Mouse (Mus musculus): ENCODE data around the gene Mmel1. TPM values are rescaled to one million over a fixed set of nuclear protein-coding genes. Genes with fewer than 3 reads are reported as not detected.

Gene Mmel1
- polyA plus RNA-seq, 1 experiment from 2014 or later: 0.35 TPM

DNA sequence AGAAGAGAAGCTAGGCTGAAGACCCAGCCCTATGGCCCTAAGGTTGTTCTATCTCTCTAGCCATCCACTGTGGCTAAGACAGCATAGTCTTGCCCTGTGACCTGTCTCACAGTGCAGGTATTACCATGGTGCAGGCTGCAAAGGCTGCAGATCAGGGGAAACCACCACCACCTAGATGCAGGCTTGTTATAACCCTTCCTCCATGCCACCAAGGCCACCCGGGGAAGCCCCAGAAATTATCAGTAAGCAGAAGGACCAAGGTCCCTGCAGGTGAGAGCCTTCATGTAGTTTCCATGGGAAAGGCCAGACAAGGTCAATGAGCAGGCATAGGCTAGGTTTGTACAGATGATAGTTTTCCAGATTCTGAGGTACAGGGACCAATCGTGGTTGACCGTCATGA is 44.5 kb downstream of the Mmel1 start:
- H3K4me2 ChIP-seq (ENCODE audit: low read depth, low read length): no peak overlapping the region
- H3K9me3 ChIP-seq (ENCODE audit: control insufficient read depth, low read length): no peaks in the 10 kb centered on the region
- WGBS: 92% methylated on average over 3 of the region's 3 CpGs
- H3K9ac ChIP-seq (ENCODE audit: low read length): no peak overlapping the region
- H3K27me3 ChIP-seq (ENCODE audit: control insufficient read depth, insufficient read depth, low read depth, low read length): no peaks in the 10 kb centered on the region
- no peak overlapping the region for H3K27ac ChIP-seq (ENCODE audit: low read length)
- H3K36me3 ChIP-seq (ENCODE audit: control insufficient read depth, insufficient read depth, low read length): no peaks in the 10 kb centered on the region
- no peak overlapping the region for H3K4me3 ChIP-seq (ENCODE audit: low read length)
- no peak for ATAC-seq (ENCODE audit: low read depth)
- peaks cover 10% of the 10 kb centered on the region for H3K4me1 ChIP-seq (replicated peaks; ENCODE audit: control insufficient read depth, insufficient read depth, low read length)

DNA sequence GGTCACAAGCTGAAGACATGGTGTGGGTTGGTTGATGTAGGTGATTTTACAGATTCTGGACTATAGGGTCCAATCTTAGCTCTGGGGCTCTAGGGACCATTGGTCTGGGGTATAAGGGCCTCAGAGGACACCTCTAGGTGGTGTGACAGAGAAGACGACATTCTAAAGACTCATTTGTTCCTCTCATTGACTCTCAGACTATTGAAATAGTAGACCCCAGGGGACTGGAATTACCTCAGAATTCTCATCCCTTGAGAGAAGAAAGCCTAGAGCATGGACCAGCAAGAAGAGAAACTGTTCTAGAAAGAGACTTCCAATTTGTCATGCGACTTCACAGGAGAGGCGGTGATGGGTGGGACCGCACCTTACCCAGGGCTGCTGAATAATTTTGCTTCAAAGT is 44.9 kb downstream of the Mmel1 start:
- Histone ChIP-seq H3K4me1 (replicated peaks; ENCODE audit: control insufficient read depth, insufficient read depth, low read length) (peaks cover 10% of the 10 kb centered on the region), H3K27ac (ENCODE audit: low read length) (no peak overlapping the region), H3K4me3 (ENCODE audit: low read length) (no peak overlapping the region), H3K9me3 (ENCODE audit: control insufficient read depth, low read length) (no peaks in the 10 kb centered on the region), H3K4me2 (ENCODE audit: low read depth, low read length) (no peak overlapping the region), H3K27me3 (ENCODE audit: control insufficient read depth, insufficient read depth, low read depth, low read length) (no peaks in the 10 kb centered on the region), H3K9ac (ENCODE audit: low read length) (no peak overlapping the region), H3K36me3 (ENCODE audit: control insufficient read depth, insufficient read depth, low read length) (no peaks in the 10 kb centered on the region)
- ATAC-seq (ENCODE audit: low read depth): no peak
- 94% methylated on average over 4 of the region's 4 CpGs for WGBS

DNA sequence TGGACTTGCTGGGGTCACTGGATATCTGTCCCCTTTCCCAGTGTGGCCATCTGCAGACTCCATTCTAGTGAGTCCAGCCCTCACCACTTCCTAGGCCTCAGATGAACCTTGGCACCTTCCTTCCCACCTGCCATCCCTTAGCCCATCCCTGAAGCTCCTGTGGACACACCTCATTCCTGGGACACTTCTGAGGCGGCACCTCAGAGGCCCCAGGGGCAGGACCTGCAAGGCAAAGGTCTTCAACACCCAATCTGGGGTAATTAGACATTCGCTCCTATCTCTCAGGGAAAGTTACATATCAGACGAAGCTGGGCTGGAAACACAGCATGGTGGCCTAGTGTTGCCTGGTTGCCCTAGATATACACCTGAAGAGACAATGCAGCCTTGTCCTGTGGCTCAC is 45.3 kb downstream of the Mmel1 start:
- no peak for ATAC-seq (ENCODE audit: low read depth)
- no peak overlapping the region for H3K4me3 ChIP-seq (ENCODE audit: low read length)
- no peaks in the 10 kb centered on the region for H3K36me3 ChIP-seq (ENCODE audit: control insufficient read depth, insufficient read depth, low read length)
- H3K27ac ChIP-seq (ENCODE audit: low read length): no peak overlapping the region
- no peaks in the 10 kb centered on the region for H3K9me3 ChIP-seq (ENCODE audit: control insufficient read depth, low read length)
- H3K4me2 ChIP-seq (ENCODE audit: low read depth, low read length): no peak overlapping the region
- H3K9ac ChIP-seq (ENCODE audit: low read length): no peak overlapping the region
- H3K27me3 ChIP-seq (ENCODE audit: control insufficient read depth, insufficient read depth, low read depth, low read length): no peaks in the 10 kb centered on the region
- WGBS: 67% methylated on average over 3 of the region's 3 CpGs
- H3K4me1 ChIP-seq (replicated peaks; ENCODE audit: control insufficient read depth, insufficient read depth, low read length): peaks cover 10% of the 10 kb centered on the region

DNA sequence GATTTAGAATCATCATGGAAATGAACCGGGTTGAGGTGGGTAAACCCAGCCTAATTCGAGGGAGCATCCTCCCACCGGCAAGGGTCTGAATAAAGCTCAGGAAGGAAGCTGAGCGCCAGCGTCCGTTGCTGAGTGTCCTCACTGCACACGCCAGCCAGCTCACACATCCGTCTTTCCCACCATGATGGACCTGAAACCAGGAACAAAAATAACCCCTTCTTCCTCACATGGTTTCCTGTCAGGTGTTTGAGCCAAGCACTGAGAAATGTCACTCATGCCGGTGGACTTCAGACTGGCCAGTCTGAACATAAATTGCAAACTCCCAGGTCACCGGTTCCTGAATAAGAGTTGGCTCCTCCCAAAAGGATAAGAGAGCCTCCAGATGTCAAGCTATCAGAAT is 45.9 kb downstream of the Mmel1 start:
- no peak overlapping the region for H3K4me2 ChIP-seq (ENCODE audit: low read depth, low read length)
- WGBS: 66% methylated on average over 10 of the region's 10 CpGs
- no peak overlapping the region for H3K4me3 ChIP-seq (ENCODE audit: low read length)
- H3K27ac ChIP-seq (ENCODE audit: low read length): no peak overlapping the region
- peaks cover 10% of the 10 kb centered on the region for H3K4me1 ChIP-seq (replicated peaks; ENCODE audit: control insufficient read depth, insufficient read depth, low read length)
- H3K36me3 ChIP-seq (ENCODE audit: control insufficient read depth, insufficient read depth, low read length): no peaks in the 10 kb centered on the region
- H3K27me3 ChIP-seq (ENCODE audit: control insufficient read depth, insufficient read depth, low read depth, low read length): no peaks in the 10 kb centered on the region
- no peak overlapping the region for H3K9ac ChIP-seq (ENCODE audit: low read length)
- ATAC-seq (ENCODE audit: low read depth): no peak
- H3K9me3 ChIP-seq (ENCODE audit: control insufficient read depth, low read length): no peaks in the 10 kb centered on the region

DNA sequence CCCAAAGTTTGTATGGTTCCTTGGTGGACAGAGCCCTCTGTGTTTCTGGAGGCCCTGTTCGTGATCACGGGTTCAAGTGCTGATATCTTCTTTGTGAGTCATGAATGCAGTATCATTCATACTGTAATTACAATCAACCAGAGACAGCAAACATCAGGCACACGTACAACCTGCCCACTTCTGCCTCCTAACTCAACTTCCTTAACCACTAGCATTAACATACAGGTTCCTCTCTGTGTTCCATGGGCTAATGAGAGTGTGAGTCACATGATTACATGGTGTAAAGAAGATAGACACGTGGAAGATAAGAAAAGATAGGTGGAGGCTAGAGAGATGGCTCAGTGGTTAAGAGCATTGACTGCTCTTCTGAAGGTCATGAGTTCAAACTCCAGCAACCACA is 47.3 kb downstream of the Mmel1 start:
- Histone ChIP-seq H3K27me3 (ENCODE audit: control insufficient read depth, insufficient read depth, low read depth, low read length) (no peaks in the 10 kb centered on the region), H3K9me3 (ENCODE audit: control insufficient read depth, low read length) (no peaks in the 10 kb centered on the region), H3K27ac (ENCODE audit: low read length) (no peak overlapping the region), H3K4me3 (ENCODE audit: low read length) (no peak overlapping the region), H3K4me2 (ENCODE audit: low read depth, low read length) (no peak overlapping the region), H3K36me3 (ENCODE audit: control insufficient read depth, insufficient read depth, low read length) (no peaks in the 10 kb centered on the region), H3K4me1 (replicated peaks; ENCODE audit: control insufficient read depth, insufficient read depth, low read length) (0 out of 2 replicates have a peak, but pooled peaks cover under 1% of the 10 kb centered on the region), H3K9ac (ENCODE audit: low read length) (no peak overlapping the region)
- no peak for ATAC-seq (ENCODE audit: low read depth)
- WGBS: 79% methylated on average over 4 of the region's 4 CpGs

DNA sequence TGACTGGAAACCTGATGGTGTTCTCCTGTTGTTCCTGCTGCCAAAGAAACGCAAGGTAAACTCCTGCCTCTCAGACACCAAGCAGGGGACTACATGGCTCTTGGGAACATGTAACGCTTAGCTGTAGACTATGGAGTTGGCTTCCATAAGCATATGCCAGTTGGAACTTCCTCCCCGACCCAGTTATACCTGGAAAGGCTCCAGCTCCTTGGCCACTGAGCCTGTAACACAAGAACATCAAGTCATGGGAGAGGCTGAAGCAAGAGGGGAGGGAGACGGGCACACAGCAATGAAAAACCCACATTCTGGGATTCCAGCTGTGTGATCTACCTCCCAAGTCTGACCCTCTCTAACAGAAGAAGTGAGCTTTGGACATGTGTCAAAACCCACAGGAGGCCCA is 52.9 kb downstream of the Mmel1 start:
- 69% methylated on average over 4 of the region's 4 CpGs for whole genome bisulfite sequencing
- ATAC-seq (ENCODE audit: low read depth): no peak

DNA sequence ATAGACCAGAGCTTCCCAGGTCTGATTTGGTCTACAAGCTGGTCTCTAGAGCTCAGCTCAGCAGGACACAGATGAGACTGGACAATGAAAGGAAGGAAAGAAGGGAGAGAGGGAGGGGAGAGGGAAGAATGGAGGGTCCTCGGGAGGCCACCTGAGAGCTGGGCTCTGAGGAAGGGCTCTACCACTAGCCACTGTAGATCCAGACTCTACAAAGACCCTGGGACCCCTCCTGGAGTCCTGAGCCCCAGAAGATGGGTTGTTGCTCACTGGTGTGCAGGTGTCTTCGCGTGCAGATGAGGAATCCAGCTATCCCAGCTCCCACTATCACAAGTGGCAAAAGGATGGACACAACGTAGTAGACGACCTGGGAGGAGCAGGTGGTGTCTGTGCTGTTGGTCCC is 53.5 kb downstream of the Mmel1 start:
- H3K36me3 ChIP-seq (ENCODE audit: control insufficient read depth, insufficient read depth, low read length): no peaks in the 10 kb centered on the region
- no peaks in the 10 kb centered on the region for H3K27me3 ChIP-seq (ENCODE audit: control insufficient read depth, insufficient read depth, low read depth, low read length)
- 75% methylated on average over 5 of the region's 5 CpGs for whole genome bisulfite sequencing
- peaks cover 7% of the 10 kb centered on the region; the same call in 1 of the 2 replicates for H3K4me1 ChIP-seq (replicated peaks; ENCODE audit: control insufficient read depth, insufficient read depth, low read length)
- no peak overlapping the region for H3K4me2 ChIP-seq (ENCODE audit: low read depth, low read length)
- H3K4me3 ChIP-seq (ENCODE audit: low read length): no peak overlapping the region
- no peak for ATAC-seq (ENCODE audit: low read depth)
- no peaks in the 10 kb centered on the region for H3K9me3 ChIP-seq (ENCODE audit: control insufficient read depth, low read length)
- H3K27ac ChIP-seq (ENCODE audit: low read length): no peak overlapping the region
- H3K9ac ChIP-seq (ENCODE audit: low read length): no peak overlapping the region

More for the DNA sequence above, 52.9 kb downstream of the Mmel1 start:
- H3K4me3 ChIP-seq (ENCODE audit: low read length): no peak overlapping the region
- H3K36me3 ChIP-seq (ENCODE audit: control insufficient read depth, insufficient read depth, low read length): no peaks in the 10 kb centered on the region
- no peaks in the 10 kb centered on the region for H3K27me3 ChIP-seq (ENCODE audit: control insufficient read depth, insufficient read depth, low read depth, low read length)
- peaks cover 3% of the 10 kb centered on the region; the same call in 1 of the 2 replicates for H3K4me1 ChIP-seq (replicated peaks; ENCODE audit: control insufficient read depth, insufficient read depth, low read length)
- no peak overlapping the region for H3K9ac ChIP-seq (ENCODE audit: low read length)
- H3K4me2 ChIP-seq (ENCODE audit: low read depth, low read length): no peak overlapping the region
- H3K9me3 ChIP-seq (ENCODE audit: control insufficient read depth, low read length): no peaks in the 10 kb centered on the region
- no peak overlapping the region for H3K27ac ChIP-seq (ENCODE audit: low read length)

DNA sequence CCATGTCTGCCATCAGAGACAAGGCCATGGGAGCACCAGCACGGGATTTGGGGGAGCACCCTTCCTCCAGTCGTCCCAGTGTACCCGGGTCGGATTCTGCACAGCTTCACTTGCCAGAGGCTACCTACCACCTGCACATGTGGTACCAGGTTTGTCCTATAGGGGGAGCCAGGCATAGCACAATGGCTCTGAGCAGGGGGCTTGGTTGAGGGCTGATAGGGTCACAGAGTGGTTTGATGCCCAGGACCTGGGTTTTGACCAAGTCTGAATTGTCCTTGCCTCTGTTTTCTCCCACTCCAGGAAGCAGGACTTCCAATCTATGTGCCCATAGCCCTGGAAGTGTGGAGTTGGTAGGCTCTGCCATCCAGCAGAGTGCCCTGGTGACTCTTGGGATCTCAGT is 56.0 kb downstream of the Mmel1 start:
- Histone ChIP-seq H3K4me2 (ENCODE audit: low read depth, low read length) (no peak overlapping the region), H3K9me3 (ENCODE audit: control insufficient read depth, low read length) (no peaks in the 10 kb centered on the region), H3K4me3 (ENCODE audit: low read length) (no peak overlapping the region), H3K9ac (ENCODE audit: low read length) (no peak overlapping the region), H3K4me1 (replicated peaks; ENCODE audit: control insufficient read depth, insufficient read depth, low read length) (peaks cover 13% of the 10 kb centered on the region), H3K27me3 (ENCODE audit: control insufficient read depth, insufficient read depth, low read depth, low read length) (no peaks in the 10 kb centered on the region), H3K27ac (ENCODE audit: low read length) (no peak overlapping the region), H3K36me3 (ENCODE audit: control insufficient read depth, insufficient read depth, low read length) (no peaks in the 10 kb centered on the region)
- ATAC-seq (ENCODE audit: low read depth): no peak
- 52% methylated on average over 4 of the region's 4 CpGs for WGBS

DNA sequence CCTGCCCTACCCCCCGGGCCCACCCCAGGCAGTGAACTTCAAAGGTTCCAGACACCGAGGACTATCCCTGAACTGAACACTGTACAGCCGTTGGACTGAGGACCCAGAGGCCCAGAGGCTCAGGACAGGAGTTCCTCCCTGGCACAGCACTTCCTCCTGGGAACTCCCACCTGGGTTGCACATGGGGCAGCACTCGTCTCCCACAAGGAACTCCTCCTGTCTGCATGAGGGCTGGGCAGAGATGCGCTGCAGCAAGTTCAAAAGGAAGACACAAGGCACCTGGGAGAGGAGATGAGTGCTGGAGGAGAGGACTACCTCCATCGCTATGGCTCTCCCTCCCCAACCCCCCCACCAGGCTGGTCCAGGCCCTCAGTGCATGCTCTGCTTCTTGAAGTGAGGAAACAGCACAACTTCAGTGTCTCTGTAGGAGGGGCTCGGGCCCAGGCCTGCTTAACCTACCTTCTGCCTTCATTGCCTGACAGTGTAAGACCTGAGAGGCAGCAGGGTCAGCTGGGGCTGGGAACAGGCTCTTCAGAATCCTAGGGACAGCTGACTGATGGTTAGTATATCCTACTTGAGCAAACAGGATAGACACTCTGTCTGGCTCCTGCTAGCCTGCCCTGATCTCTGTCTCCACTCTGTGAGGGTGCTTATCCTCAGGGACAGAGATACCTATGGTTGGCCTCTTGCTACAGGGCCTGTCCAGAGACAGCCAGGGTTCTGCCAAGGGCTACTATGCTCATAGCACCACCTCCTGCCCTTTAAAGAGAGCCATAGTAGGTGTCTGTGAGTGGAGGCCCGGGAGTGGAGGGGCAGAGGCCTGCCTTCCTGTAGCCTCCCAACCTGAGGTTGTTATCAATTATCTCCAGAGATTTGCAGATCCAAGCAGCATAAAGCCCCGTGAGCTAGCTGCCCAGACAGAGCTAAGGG is 57.8 kb downstream of the Mmel1 start:
- H3K9ac ChIP-seq (ENCODE audit: low read length): peak overlapping the region; percentile 55
- H3K4me3 ChIP-seq (ENCODE audit: low read length): peak overlapping the region; percentile 32
- H3K4me1 ChIP-seq (replicated peaks; ENCODE audit: control insufficient read depth, insufficient read depth, low read length): peaks cover 13% of the 10 kb centered on the region
- WGBS: 53% methylated on average over 9 of the region's 9 CpGs
- H3K27me3 ChIP-seq (ENCODE audit: control insufficient read depth, insufficient read depth, low read depth, low read length): no peaks in the 10 kb centered on the region
- H3K9me3 ChIP-seq (ENCODE audit: control insufficient read depth, low read length): no peaks in the 10 kb centered on the region
- no peaks in the 10 kb centered on the region for H3K36me3 ChIP-seq (ENCODE audit: control insufficient read depth, insufficient read depth, low read length)
- peak; percentile 1; the same call in 1 of the 2 replicates for ATAC-seq (ENCODE audit: low read depth)
- peak overlapping the region; percentile 56 for H3K27ac ChIP-seq (ENCODE audit: low read length)
- peak overlapping the region; percentile 50 for H3K4me2 ChIP-seq (ENCODE audit: low read depth, low read length)

All from lung, embryonic 16.5 days (tissue).